Mouse (Mus musculus): ENCODE data around the gene Olfr905. TPM values are rescaled to one million over a fixed set of nuclear protein-coding genes. Genes with fewer than 3 reads are reported as not detected.

The Olfr905 gene
- total RNA-seq (2017), result not detected in 2 replicates

GRCm38 (mm10) chr9:38470807-38471206, at the start of gene Olfr905:
TSS of gene Olfr905 (plus strand) at chr9:38471107.
- no peak for ATAC-seq (replicated peaks; ENCODE audit: low read depth, poor library complexity, severe bottlenecking)

GRCm38 (mm10) chr9:38423801-38424200, 47.1 kb upstream of the Olfr905 start:
- ATAC-seq (replicated peaks; ENCODE audit: low read depth, poor library complexity, severe bottlenecking), result no peak

- ATAC-seq (replicated peaks; ENCODE audit: low read depth, poor library complexity, severe bottlenecking), result no peak
Observed at GRCm38 (mm10) chr9:38427026-38427425, 43.9 kb upstream of the Olfr905 start.

- no peak for ATAC-seq (replicated peaks; ENCODE audit: low read depth, poor library complexity, severe bottlenecking)
Observed at GRCm38 (mm10) chr9:38429155-38429554, 41.8 kb upstream of the Olfr905 start, which contains the start of gene Olfr901. TSS of gene Olfr901 (plus strand) at chr9:38429455.

- ATAC-seq (replicated peaks; ENCODE audit: low read depth, poor library complexity, severe bottlenecking), result no peak
Observed at GRCm38 (mm10) chr9:38447352-38447751, 23.6 kb upstream of the Olfr905 start, which contains the start of gene Olfr902. TSS of gene Olfr902 (plus strand) at chr9:38447652.

GRCm38 (mm10) chr9:38462844-38463243, 8.1 kb upstream of the Olfr905 start, which contains the start of gene Olfr904:
TSS of gene Olfr904 (plus strand) at chr9:38463144.
- ATAC-seq (replicated peaks; ENCODE audit: low read depth, poor library complexity, severe bottlenecking), result no peak

GRCm38 (mm10) chr9:38486785-38487184, 15.9 kb downstream of the Olfr905 start, which contains the start of gene Olfr906:
TSS of gene Olfr906 (plus strand) at chr9:38487085.
- ATAC-seq (replicated peaks; ENCODE audit: low read depth, poor library complexity, severe bottlenecking), result no peak

- no peak for ATAC-seq (replicated peaks; ENCODE audit: low read depth, poor library complexity, severe bottlenecking)
Observed at GRCm38 (mm10) chr9:38495501-38495900, 24.6 kb downstream of the Olfr905 start, which contains the start of gene Olfr907. TSS of gene Olfr907 (plus strand) at chr9:38495801.

GRCm38 (mm10) chr9:38512353-38512752, 41.4 kb downstream of the Olfr905 start:
- ATAC-seq (replicated peaks; ENCODE audit: low read depth, poor library complexity, severe bottlenecking), result no peak

- ATAC-seq (replicated peaks; ENCODE audit: low read depth, poor library complexity, severe bottlenecking), result no peak
Observed at GRCm38 (mm10) chr9:38521280-38521679, 50.4 kb downstream of the Olfr905 start, which contains the start of gene Olfr911-ps1. TSS of gene Olfr911-ps1 (plus strand) at chr9:38521580.

Other genes starting within 250 kb of the Olfr905 start
- not detected in 2 replicates for gene Olfr143, start 218.3 kb upstream of the Olfr905 start, total RNA-seq (2017)
- not detected in 2 replicates for gene Olfr895, start 203.3 kb upstream of the Olfr905 start, total RNA-seq (2017)
- not detected in 2 replicates for gene Olfr896-ps1, start 180.0 kb upstream of the Olfr905 start, total RNA-seq (2017)
- not detected in 2 replicates for gene Olfr25, start 142.0 kb upstream of the Olfr905 start, total RNA-seq (2017)
- gene Olfr898, start 122.7 kb upstream of the Olfr905 start, total RNA-seq (2017), result not detected in 2 replicates
- gene Olfr250, start 104.2 kb upstream of the Olfr905 start, total RNA-seq (2017), result not detected in 2 replicates
- gene Olfr251, start 94.0 kb upstream of the Olfr905 start, total RNA-seq (2017), result not detected in 2 replicates
- not detected in 2 replicates for gene Olfr147, start 69.4 kb upstream of the Olfr905 start, total RNA-seq (2017)
- not detected in 2 replicates for gene Olfr901, start 41.7 kb upstream of the Olfr905 start, total RNA-seq (2017)
- not detected in 2 replicates for gene Olfr902, start 23.5 kb upstream of the Olfr905 start, total RNA-seq (2017)
- gene Olfr904, start 8.0 kb upstream of the Olfr905 start, total RNA-seq (2017), result not detected in 2 replicates
- gene Olfr906, start 16.0 kb downstream of the Olfr905 start, total RNA-seq (2017), result not detected in 2 replicates
- not detected in 2 replicates for gene Olfr907, start 24.7 kb downstream of the Olfr905 start, total RNA-seq (2017)
- not detected in 2 replicates for gene Olfr911-ps1, start 50.5 kb downstream of the Olfr905 start, total RNA-seq (2017)
- gene Olfr910, start 66.7 kb downstream of the Olfr905 start, total RNA-seq (2017), result not detected in 2 replicates
- gene Olfr912, start 109.1 kb downstream of the Olfr905 start, total RNA-seq (2017), result not detected in 2 replicates
- not detected in 2 replicates for gene Olfr913, start 121.7 kb downstream of the Olfr905 start, total RNA-seq (2017)
- not detected in 2 replicates for gene Olfr914, start 134.0 kb downstream of the Olfr905 start, total RNA-seq (2017)
- not detected in 2 replicates for gene Olfr916, start 188.8 kb downstream of the Olfr905 start, total RNA-seq (2017)
- not detected in 2 replicates for gene Olfr917, start 194.7 kb downstream of the Olfr905 start, total RNA-seq (2017)
- gene Olfr918, start 203.5 kb downstream of the Olfr905 start, total RNA-seq (2017), result not detected in 2 replicates
- not detected in 2 replicates for gene Olfr919, start 232.6 kb downstream of the Olfr905 start, total RNA-seq (2017)
- gene Vwa5a, start 247.2 kb downstream of the Olfr905 start, total RNA-seq (2017), result 34.5 and 37.0 TPM in 2 replicates